ENCODE assay signal across 8 mouse cellular contexts in the genomic region with DNA sequence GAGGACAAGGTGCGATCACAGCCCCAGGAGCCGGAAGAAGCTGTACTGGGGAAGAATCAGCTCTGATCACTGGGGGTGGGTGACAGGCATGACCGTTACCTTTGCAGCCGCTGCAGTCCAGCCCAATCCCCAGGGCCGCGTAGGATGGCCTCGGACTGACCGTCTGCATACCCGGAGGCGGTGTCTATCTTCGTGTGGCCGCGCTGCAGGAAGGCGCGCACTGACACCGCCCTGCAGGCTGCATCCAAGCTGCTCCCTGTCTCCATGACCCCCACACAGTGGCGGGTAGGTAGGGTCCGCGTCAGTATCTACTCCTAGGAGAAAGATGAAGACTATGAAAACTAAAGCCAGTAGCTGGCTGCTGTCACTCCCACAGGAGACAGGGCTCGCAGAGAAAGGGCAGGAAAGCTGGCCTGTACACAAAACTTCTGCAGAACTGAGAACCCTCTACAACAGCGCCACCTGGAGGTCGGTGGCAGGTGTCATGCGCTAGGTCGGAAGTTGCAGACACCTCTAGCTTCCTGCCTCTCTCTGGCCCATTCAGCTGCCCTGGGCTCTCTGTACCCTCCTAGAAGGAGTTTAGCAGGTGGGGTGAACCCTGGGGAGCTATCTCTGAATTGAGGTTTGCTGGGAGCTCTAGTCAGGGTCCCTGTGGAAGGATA. TPM values are rescaled to one million over a fixed set of nuclear protein-coding genes. Genes with fewer than 3 reads are reported as not detected.
DNase-seq lines count a peak whose midpoint lies in the region; ATAC-seq and TF ChIP-seq lines count a peak whose summit lies in the region.

No protein-coding gene starts in this region.

- no peaks in the 10 kb centered on the region for H3K79me2 ChIP-seq in CH12.LX (replicated peaks; ENCODE audit: control insufficient read depth, extremely low read depth, insufficient read depth, poor library complexity, severe bottlenecking)

- dilution Hi-C loops in CH12.LX (cut with MboI; ENCODE audit: extremely low pct_ligation_motif_present, extremely low pct_unique_long_range_greater_than_20kb, low sequenced_read_pairs) = no loop called here

- peaks cover 0 to 4% of the 10 kb centered on the region in 2 experiments; a peak in 2 of 4 replicates for H3K4me1 ChIP-seq in CH12.LX (ENCODE audit: control insufficient read depth in 1 of 2, insufficient read depth in 2 of 2)
- peaks cover 12% of the 10 kb centered on the region for H3K4me1 ChIP-seq in bone marrow macrophage, adult 2 months (ENCODE audit: control insufficient read depth, insufficient read depth, low read length)
- no peaks in the 10 kb centered on the region for H3K4me1 ChIP-seq in embryonic fibroblast, embryonic 13.5 days (ENCODE audit: control insufficient read depth, insufficient read depth, low read length)
- peaks cover 11% of the 10 kb centered on the region for H3K4me1 ChIP-seq in heart, embryonic 13.5 days
- H3K4me1 ChIP-seq in kidney, embryonic 15.5 days = peaks cover 10% of the 10 kb centered on the region
- H3K4me1 ChIP-seq in liver, embryonic 15.5 days (replicated peaks) = peaks cover 52% of the 10 kb centered on the region
- no peaks in the 10 kb centered on the region for H3K4me1 ChIP-seq in neural tube, embryonic 15.5 days

- peaks cover 0 to under 1% of the 10 kb centered on the region in 2 experiments for H3K36me3 ChIP-seq in CH12.LX (replicated peaks in 1 of 2; ENCODE audit: control insufficient read depth in 1 of 2, insufficient read depth in 1 of 2, low read length in 1 of 2)
- H3K36me3 ChIP-seq in heart, embryonic 13.5 days = no peaks in the 10 kb centered on the region
- no peaks in the 10 kb centered on the region for H3K36me3 ChIP-seq in kidney, embryonic 15.5 days
- no peaks in the 10 kb centered on the region for H3K36me3 ChIP-seq in liver, embryonic 15.5 days (replicated peaks)
- no peaks in the 10 kb centered on the region for H3K36me3 ChIP-seq in neural tube, embryonic 15.5 days

- H3K27me3 ChIP-seq in CH12.LX (replicated peaks) = peaks cover 3% of the 10 kb centered on the region
- H3K27me3 ChIP-seq in heart, embryonic 13.5 days (replicated peaks) = peaks cover 39% of the 10 kb centered on the region
- H3K27me3 ChIP-seq in kidney, embryonic 15.5 days = peaks cover 9% of the 10 kb centered on the region
- no peaks in the 10 kb centered on the region for H3K27me3 ChIP-seq in liver, embryonic 15.5 days
- peaks cover 10% of the 10 kb centered on the region for H3K27me3 ChIP-seq in neural tube, embryonic 15.5 days (replicated peaks)

- DNase-seq in CH12.LX (ENCODE audit: extremely low read depth) = peak; percentile 82
- DNase-seq in testis, postnatal 14 days (ENCODE audit: low spot score) = peak; percentile 82

- H3K4me3 ChIP-seq in CH12.LX (replicated peaks in 1 of 3; ENCODE audit: low read depth in 2 of 3, low read length in 2 of 3, poor library complexity in 1 of 3) = no peak overlapping the region
- H3K4me3 ChIP-seq in bone marrow macrophage, adult 2 months (ENCODE audit: insufficient read depth, low read length) = peak overlapping the region; percentile 47
- H3K4me3 ChIP-seq in embryonic fibroblast, embryonic 13.5 days (ENCODE audit: insufficient read depth, low read length) = no peak overlapping the region
- H3K4me3 ChIP-seq in heart, embryonic 13.5 days = peak overlapping the region; percentile 49
- H3K4me3 ChIP-seq in kidney, embryonic 15.5 days (replicated peaks) = peak overlapping the region; percentile 29
- H3K4me3 ChIP-seq in liver, embryonic 15.5 days (replicated peaks) = peak overlapping the region; percentile 62
- H3K4me3 ChIP-seq in neural tube, embryonic 15.5 days (replicated peaks) = peak overlapping the region; percentile 19; the same call in 1 of the 2 replicates

- no peak overlapping the region for H3K27ac ChIP-seq in CH12.LX (ENCODE audit: insufficient read depth, low read depth)
- no peak overlapping the region for H3K27ac ChIP-seq in bone marrow macrophage, adult 2 months (ENCODE audit: insufficient read depth, low read depth, low read length)
- H3K27ac ChIP-seq in embryonic fibroblast, embryonic 13.5 days (ENCODE audit: insufficient read depth, low read length) = no peak overlapping the region
- H3K27ac ChIP-seq in heart, embryonic 13.5 days (replicated peaks) = 0 out of 2 replicates have a peak overlapping the region, but pooled peaks have one; percentile 32
- no peak overlapping the region for H3K27ac ChIP-seq in kidney, embryonic 15.5 days
- H3K27ac ChIP-seq in liver, embryonic 15.5 days (replicated peaks) = peak overlapping the region; percentile 99
- no peak overlapping the region for H3K27ac ChIP-seq in neural tube, embryonic 15.5 days (replicated peaks)

- peak; percentile 69 for TF ChIP-seq RAD21 in CH12.LX (IDR thresholded peaks at IDR 0.05; ENCODE audit: low read depth, low read length)

- in situ Hi-C loops in CH12.LX (cut with MboI; ENCODE audit: low pct_ligation_motif_present, low pct_unique_long_range_greater_than_20kb, low sequenced_read_pairs) = no loop called here

- H3K9me3 ChIP-seq in CH12.LX (replicated peaks; ENCODE audit: low read length) = no peaks in the 10 kb centered on the region
- H3K9me3 ChIP-seq in heart, embryonic 13.5 days = no peaks in the 10 kb centered on the region
- H3K9me3 ChIP-seq in kidney, embryonic 15.5 days (replicated peaks) = no peaks in the 10 kb centered on the region
- no peaks in the 10 kb centered on the region for H3K9me3 ChIP-seq in liver, embryonic 15.5 days (replicated peaks)
- no peaks in the 10 kb centered on the region for H3K9me3 ChIP-seq in neural tube, embryonic 15.5 days (replicated peaks)

- TF ChIP-seq POLR2A in CH12.LX (IDR thresholded peaks at IDR 0.05; ENCODE audit: low read depth, low read length) = no peak
- no peak for TF ChIP-seq POLR2A in bone marrow macrophage, adult 2 months (IDR thresholded peaks at IDR 0.05; ENCODE audit: borderline replicate concordance, low read depth, low read length)
- no peak for TF ChIP-seq POLR2A in embryonic fibroblast, embryonic 13.5 days (IDR thresholded peaks at IDR 0.05; ENCODE audit: low read depth, low read length)

- 14% methylated on average over 24 of the region's 24 CpGs for WGBS in heart, embryonic 13.5 days
- 29% methylated on average over 24 of the region's 24 CpGs for WGBS in kidney, embryonic 15.5 days
- 10% methylated on average over 24 of the region's 24 CpGs for WGBS in liver, embryonic 15.5 days (ENCODE audit: insufficient replicate concordance)
- WGBS in neural tube, embryonic 15.5 days = 29% methylated on average over 24 of the region's 24 CpGs

- peak; percentile 82 for ATAC-seq in heart, embryonic 13.5 days (ENCODE audit: extremely low read depth, insufficient number of reproducible peaks, low FRiP score, low TSS enrichment)
- ATAC-seq in kidney, embryonic 15.5 days (replicated peaks; ENCODE audit: low FRiP score) = peak; percentile 76
- ATAC-seq in liver, embryonic 15.5 days (ENCODE audit: insufficient read depth) = peak; percentile 61
- ATAC-seq in neural tube, embryonic 15.5 days (ENCODE audit: low FRiP score) = no peak

- TF ChIP-seq CTCF in CH12.LX (conservative IDR thresholded peaks at IDR 0.05 in 1 of 2, IDR thresholded peaks at IDR 0.05 in 1 of 2; ENCODE audit: low read depth in 2 of 2, low read length in 2 of 2) = peak; percentile 73 to 80
- peak; percentile 53 for TF ChIP-seq CTCF in bone marrow macrophage, adult 2 months (IDR thresholded peaks at IDR 0.05; ENCODE audit: low read depth, low read length)
- peak; percentile 77; the same call in 1 of the 2 replicates for TF ChIP-seq CTCF in embryonic fibroblast, embryonic 13.5 days (IDR thresholded peaks at IDR 0.05; ENCODE audit: borderline replicate concordance, insufficient read depth, low read length)

- H3K4me2 ChIP-seq in CH12.LX (ENCODE audit: insufficient read depth, low read depth, poor library complexity, severe bottlenecking) = no peak overlapping the region
- H3K4me2 ChIP-seq in heart, embryonic 13.5 days = peak overlapping the region; percentile 74
- H3K4me2 ChIP-seq in kidney, embryonic 15.5 days = peak overlapping the region; percentile 59
- peak overlapping the region; percentile 80 for H3K4me2 ChIP-seq in liver, embryonic 15.5 days
- peak overlapping the region; percentile 40 for H3K4me2 ChIP-seq in neural tube, embryonic 15.5 days

- H3K9ac ChIP-seq in CH12.LX (ENCODE audit: insufficient read depth, low read depth) = no peak overlapping the region
- H3K9ac ChIP-seq in heart, embryonic 13.5 days = peak overlapping the region; percentile 74
- H3K9ac ChIP-seq in kidney, embryonic 15.5 days = 0 out of 2 replicates have a peak overlapping the region, but pooled peaks have one; percentile 18
- peak overlapping the region; percentile 59 for H3K9ac ChIP-seq in liver, embryonic 15.5 days
- 0 out of 2 replicates have a peak overlapping the region, but pooled peaks have one; percentile 10 for H3K9ac ChIP-seq in neural tube, embryonic 15.5 days (replicated peaks)

- TF ChIP-seq EP300 in CH12.LX (IDR thresholded peaks at IDR 0.05; ENCODE audit: low read length) = no peak

RNA-seq across cellular contexts. Expression of gene Mrto4, which starts 15.4 kb away (rescaled TPM):
- total RNA-seq in CH12.LX (2012; rRNA removed) = 195 and 249 TPM in 2 replicates
- total RNA-seq in CH12.LX (2014; rRNA removed) = 176 and 190 TPM in 2 replicates
- polyA plus RNA-seq in CH12.LX (2012; ENCODE audit: insufficient read length, low read depth) = 225 and 275 TPM in 2 replicates
- polyA plus RNA-seq in bone marrow macrophage, adult 2 months (2012; ENCODE audit: insufficient read depth, insufficient read length, missing spikeins) = 18.8 and 22.5 TPM in 2 replicates
- 50.6 and 69.7 TPM in 2 replicates for polyA plus RNA-seq in embryonic fibroblast, embryonic 13.5 days (2011; ENCODE audit: insufficient read length, low read depth, missing spikeins)
- polyA plus RNA-seq in heart, embryonic 13.5 days (2015; fragmentation: Nextera tagmentation; extraction: Ambion mirVana) = 77.9 and 91.9 TPM in 2 replicates
- 123 and 130 TPM in 2 replicates for polyA plus RNA-seq in kidney, embryonic 15.5 days (2015; fragmentation: Nextera tagmentation; extraction: Ambion mirVana)
- polyA plus RNA-seq in liver, embryonic 15.5 days (2015; fragmentation: Nextera tagmentation; extraction: Ambion mirVana) = 78.7 and 83.7 TPM in 2 replicates
- 77.3 and 94.5 TPM in 2 replicates for polyA plus RNA-seq in neural tube, embryonic 15.5 days (2015; fragmentation: Nextera tagmentation; extraction: Ambion mirVana)

RNA-seq across cellular contexts. Expression of gene Emc1, which starts 15.4 kb away (rescaled TPM):
- total RNA-seq in CH12.LX (2012; rRNA removed) (25.7 and 33.7 TPM in 2 replicates), CH12.LX (2014; rRNA removed) (19.1 and 20.8 TPM in 2 replicates)
- 10.2 and 12.0 TPM in 2 replicates for polyA plus RNA-seq in CH12.LX (2012; ENCODE audit: insufficient read length, low read depth)
- polyA plus RNA-seq in bone marrow macrophage, adult 2 months (2012; ENCODE audit: insufficient read depth, insufficient read length, missing spikeins) = 28.6 and 29.8 TPM in 2 replicates
- polyA plus RNA-seq in embryonic fibroblast, embryonic 13.5 days (2011; ENCODE audit: insufficient read length, low read depth, missing spikeins) = 35.4 and 38.5 TPM in 2 replicates
- 39.6 and 41.0 TPM in 2 replicates for polyA plus RNA-seq in heart, embryonic 13.5 days (2015; fragmentation: Nextera tagmentation; extraction: Ambion mirVana)
- 32.2 and 32.3 TPM in 2 replicates for polyA plus RNA-seq in kidney, embryonic 15.5 days (2015; fragmentation: Nextera tagmentation; extraction: Ambion mirVana)
- 13.5 and 13.9 TPM in 2 replicates for polyA plus RNA-seq in liver, embryonic 15.5 days (2015; fragmentation: Nextera tagmentation; extraction: Ambion mirVana)
- 41.2 and 43.9 TPM in 2 replicates for polyA plus RNA-seq in neural tube, embryonic 15.5 days (2015; fragmentation: Nextera tagmentation; extraction: Ambion mirVana)

RNA-seq across cellular contexts. Expression of gene Ubr4, which starts 15.5 kb away (rescaled TPM):
- total RNA-seq in CH12.LX (2012; rRNA removed) (71.9 and 90.8 TPM in 2 replicates), CH12.LX (2014; rRNA removed) (26.0 and 43.0 TPM in 2 replicates)
- 77.4 and 102 TPM in 2 replicates for polyA plus RNA-seq in CH12.LX (2012; ENCODE audit: insufficient read length, low read depth)
- polyA plus RNA-seq in bone marrow macrophage, adult 2 months (2012; ENCODE audit: insufficient read depth, insufficient read length, missing spikeins) = 60.1 and 84.1 TPM in 2 replicates
- polyA plus RNA-seq in embryonic fibroblast, embryonic 13.5 days (2011; ENCODE audit: insufficient read length, low read depth, missing spikeins) = 107 TPM in 2 replicates
- 53.2 and 53.4 TPM in 2 replicates for polyA plus RNA-seq in heart, embryonic 13.5 days (2015; fragmentation: Nextera tagmentation; extraction: Ambion mirVana)
- polyA plus RNA-seq in kidney, embryonic 15.5 days (2015; fragmentation: Nextera tagmentation; extraction: Ambion mirVana) = 66.4 and 72.2 TPM in 2 replicates
- 39.5 and 49.1 TPM in 2 replicates for polyA plus RNA-seq in liver, embryonic 15.5 days (2015; fragmentation: Nextera tagmentation; extraction: Ambion mirVana)
- polyA plus RNA-seq in neural tube, embryonic 15.5 days (2015; fragmentation: Nextera tagmentation; extraction: Ambion mirVana) = 79.0 and 82.5 TPM in 2 replicates

RNA-seq across cellular contexts. Expression of gene Akr7a5, which starts 26.4 kb away (rescaled TPM):
- total RNA-seq in CH12.LX (2012; rRNA removed) (30.4 and 37.7 TPM in 2 replicates), CH12.LX (2014; rRNA removed) (16.7 and 24.2 TPM in 2 replicates)
- polyA plus RNA-seq in CH12.LX (2012; ENCODE audit: insufficient read length, low read depth) = 27.0 and 27.7 TPM in 2 replicates
- polyA plus RNA-seq in bone marrow macrophage, adult 2 months (2012; ENCODE audit: insufficient read depth, insufficient read length, missing spikeins) = 17.5 and 19.3 TPM in 2 replicates
- polyA plus RNA-seq in embryonic fibroblast, embryonic 13.5 days (2011; ENCODE audit: insufficient read length, low read depth, missing spikeins) = 17.1 and 18.1 TPM in 2 replicates
- 65.3 and 66.3 TPM in 2 replicates for polyA plus RNA-seq in heart, embryonic 13.5 days (2015; fragmentation: Nextera tagmentation; extraction: Ambion mirVana)
- 154 and 166 TPM in 2 replicates for polyA plus RNA-seq in kidney, embryonic 15.5 days (2015; fragmentation: Nextera tagmentation; extraction: Ambion mirVana)
- polyA plus RNA-seq in liver, embryonic 15.5 days (2015; fragmentation: Nextera tagmentation; extraction: Ambion mirVana) = 48.3 and 57.1 TPM in 2 replicates
- polyA plus RNA-seq in neural tube, embryonic 15.5 days (2015; fragmentation: Nextera tagmentation; extraction: Ambion mirVana) = 64.4 and 78.1 TPM in 2 replicates

RNA-seq across cellular contexts. Expression of gene Pqlc2, which starts 26.4 kb away (rescaled TPM):
- total RNA-seq in CH12.LX (2012; rRNA removed) (6.2 and 7.1 TPM in 2 replicates), CH12.LX (2014; rRNA removed) (6.5 and 6.8 TPM in 2 replicates)
- polyA plus RNA-seq in CH12.LX (2012; ENCODE audit: insufficient read length, low read depth) = 7.4 and 8.1 TPM in 2 replicates
- polyA plus RNA-seq in bone marrow macrophage, adult 2 months (2012; ENCODE audit: insufficient read depth, insufficient read length, missing spikeins) = 22.5 and 26.7 TPM in 2 replicates
- polyA plus RNA-seq in embryonic fibroblast, embryonic 13.5 days (2011; ENCODE audit: insufficient read length, low read depth, missing spikeins) = 11.3 and 12.3 TPM in 2 replicates
- polyA plus RNA-seq in heart, embryonic 13.5 days (2015; fragmentation: Nextera tagmentation; extraction: Ambion mirVana) = 8.8 and 10.2 TPM in 2 replicates
- 13.9 and 14.2 TPM in 2 replicates for polyA plus RNA-seq in kidney, embryonic 15.5 days (2015; fragmentation: Nextera tagmentation; extraction: Ambion mirVana)
- 12.7 and 15.2 TPM in 2 replicates for polyA plus RNA-seq in liver, embryonic 15.5 days (2015; fragmentation: Nextera tagmentation; extraction: Ambion mirVana)
- polyA plus RNA-seq in neural tube, embryonic 15.5 days (2015; fragmentation: Nextera tagmentation; extraction: Ambion mirVana) = 14.0 and 14.1 TPM in 2 replicates

Comparison
In these comparisons a context has a peak if more than half of its experiments do, and no peak if none do; other contexts are left out.
1. H3K27ac ChIP-seq: peak in heart, embryonic 13.5 days (single experiment) and liver, embryonic 15.5 days (single experiment); none in CH12.LX (single experiment), bone marrow macrophage, adult 2 months (single experiment), embryonic fibroblast, embryonic 13.5 days (single experiment), kidney, embryonic 15.5 days (single experiment) and neural tube, embryonic 15.5 days (single experiment).
2. H3K4me3 ChIP-seq: peak in bone marrow macrophage, adult 2 months (single experiment), heart, embryonic 13.5 days (single experiment), kidney, embryonic 15.5 days (single experiment), liver, embryonic 15.5 days (single experiment) and neural tube, embryonic 15.5 days (single experiment); none in CH12.LX (0 of 3) and embryonic fibroblast, embryonic 13.5 days (single experiment).
3. Peak in every context shown above with its lines, with median percentiles within 50 percentile points of each other: CTCF ChIP-seq.